Mouse (Mus musculus): ENCODE results near the gene Spata7. TPM values are rescaled to one million over a fixed set of nuclear protein-coding genes. Genes with fewer than 3 reads are reported as not detected.

Spata7 gene
- polyA plus RNA-seq, 1 experiment from 2014 or later: 2.7 TPM

- 97% methylated on average over 6 of the region's 6 CpGs for WGBS
- no peak for ATAC-seq
- Histone ChIP-seq H3K4me2 (replicated peaks; ENCODE audit: low read depth) (no peak overlapping the region), H3K36me3 (ENCODE audit: control insufficient read depth, insufficient read depth) (peaks cover 34% of the 10 kb centered on the region), H3K4me3 (ENCODE audit: low read depth, low read length) (no peak overlapping the region), H3K9me3 (ENCODE audit: control insufficient read depth) (no peaks in the 10 kb centered on the region), H3K27me3 (replicated peaks; ENCODE audit: control insufficient read depth, insufficient read depth, low read length) (no peaks in the 10 kb centered on the region), H3K9ac (ENCODE audit: low read depth, low read length) (no peak overlapping the region), H3K27ac (ENCODE audit: low read depth, low read length) (no peak overlapping the region), H3K4me1 (replicated peaks; ENCODE audit: control insufficient read depth, insufficient read depth, low read length) (no peaks in the 10 kb centered on the region)
- TF ChIP-seq CTCF (IDR thresholded peaks at IDR 0.05; ENCODE audit: low read depth): no peak
Measured at GRCm38 (mm10) chr12:98676861-98677260, 48.9 kb downstream of the Spata7 start.

GRCm38 (mm10) chr12:98677336-98677735 is 49.4 kb downstream of the Spata7 start:
- no peaks in the 10 kb centered on the region for H3K27me3 ChIP-seq (replicated peaks; ENCODE audit: control insufficient read depth, insufficient read depth, low read length)

GRCm38 (mm10) chr12:98679906-98680305 is 51.9 kb downstream of the Spata7 start:
- WGBS: 86% methylated on average over 15 of the region's 15 CpGs
- TF ChIP-seq CTCF (IDR thresholded peaks at IDR 0.05; ENCODE audit: low read depth): no peak
- Histone ChIP-seq H3K9ac (ENCODE audit: low read depth, low read length) (no peak overlapping the region), H3K36me3 (ENCODE audit: control insufficient read depth, insufficient read depth) (peaks cover 42% of the 10 kb centered on the region), H3K27ac (ENCODE audit: low read depth, low read length) (no peak overlapping the region), H3K27me3 (replicated peaks; ENCODE audit: control insufficient read depth, insufficient read depth, low read length) (no peaks in the 10 kb centered on the region), H3K9me3 (ENCODE audit: control insufficient read depth) (no peaks in the 10 kb centered on the region), H3K4me2 (replicated peaks; ENCODE audit: low read depth) (no peak overlapping the region), H3K4me1 (replicated peaks; ENCODE audit: control insufficient read depth, insufficient read depth, low read length) (no peaks in the 10 kb centered on the region), H3K4me3 (ENCODE audit: low read depth, low read length) (no peak overlapping the region)
- no peak for ATAC-seq

More at GRCm38 (mm10) chr12:98677336-98677735, 49.4 kb downstream of the Spata7 start:
- TF ChIP-seq CTCF (IDR thresholded peaks at IDR 0.05; ENCODE audit: low read depth): no peak
- Histone ChIP-seq H3K27ac (ENCODE audit: low read depth, low read length) (no peak overlapping the region), H3K4me3 (ENCODE audit: low read depth, low read length) (no peak overlapping the region), H3K4me1 (replicated peaks; ENCODE audit: control insufficient read depth, insufficient read depth, low read length) (no peaks in the 10 kb centered on the region), H3K36me3 (ENCODE audit: control insufficient read depth, insufficient read depth) (peaks cover 39% of the 10 kb centered on the region), H3K9ac (ENCODE audit: low read depth, low read length) (no peak overlapping the region), H3K9me3 (ENCODE audit: control insufficient read depth) (no peaks in the 10 kb centered on the region), H3K4me2 (replicated peaks; ENCODE audit: low read depth) (no peak overlapping the region)
- 50% methylated on average over 14 of the region's 14 CpGs for WGBS
- no peak for ATAC-seq

GRCm38 (mm10) chr12:98682196-98682595 is 54.2 kb downstream of the Spata7 start:
- no peak for TF ChIP-seq CTCF (IDR thresholded peaks at IDR 0.05; ENCODE audit: low read depth)
- Histone ChIP-seq H3K27me3 (replicated peaks; ENCODE audit: control insufficient read depth, insufficient read depth, low read length) (no peaks in the 10 kb centered on the region), H3K36me3 (ENCODE audit: control insufficient read depth, insufficient read depth) (peaks cover 50% of the 10 kb centered on the region), H3K4me1 (replicated peaks; ENCODE audit: control insufficient read depth, insufficient read depth, low read length) (no peaks in the 10 kb centered on the region), H3K9me3 (ENCODE audit: control insufficient read depth) (no peaks in the 10 kb centered on the region), H3K27ac (ENCODE audit: low read depth, low read length) (no peak overlapping the region), H3K4me3 (ENCODE audit: low read depth, low read length) (no peak overlapping the region), H3K4me2 (replicated peaks; ENCODE audit: low read depth) (no peak overlapping the region), H3K9ac (ENCODE audit: low read depth, low read length) (no peak overlapping the region)
- 75% methylated on average over 15 of the region's 15 CpGs for WGBS
- ATAC-seq: no peak

GRCm38 (mm10) chr12:98683171-98683570 is 55.2 kb downstream of the Spata7 start:
- ATAC-seq: no peak
- Histone ChIP-seq H3K36me3 (ENCODE audit: control insufficient read depth, insufficient read depth) (peaks cover 59% of the 10 kb centered on the region), H3K9me3 (ENCODE audit: control insufficient read depth) (no peaks in the 10 kb centered on the region), H3K4me3 (ENCODE audit: low read depth, low read length) (no peak overlapping the region), H3K9ac (ENCODE audit: low read depth, low read length) (no peak overlapping the region), H3K27me3 (replicated peaks; ENCODE audit: control insufficient read depth, insufficient read depth, low read length) (no peaks in the 10 kb centered on the region), H3K27ac (ENCODE audit: low read depth, low read length) (no peak overlapping the region), H3K4me1 (replicated peaks; ENCODE audit: control insufficient read depth, insufficient read depth, low read length) (no peaks in the 10 kb centered on the region), H3K4me2 (replicated peaks; ENCODE audit: low read depth) (no peak overlapping the region)
- no peak for TF ChIP-seq CTCF (IDR thresholded peaks at IDR 0.05; ENCODE audit: low read depth)
- WGBS: 75% methylated on average over 11 of the region's 11 CpGs

- no peak for TF ChIP-seq CTCF (IDR thresholded peaks at IDR 0.05; ENCODE audit: low read depth)
- no peak for ATAC-seq
- H3K36me3 ChIP-seq (ENCODE audit: control insufficient read depth, insufficient read depth): peaks cover 58% of the 10 kb centered on the region
Measured at GRCm38 (mm10) chr12:98683574-98683973, 55.6 kb downstream of the Spata7 start.

GRCm38 (mm10) chr12:98690230-98690629 is 62.3 kb downstream of the Spata7 start:
- no peak overlapping the region for H3K4me3 ChIP-seq (ENCODE audit: low read depth, low read length)
- TF ChIP-seq CTCF (IDR thresholded peaks at IDR 0.05; ENCODE audit: low read depth): no peak
- no peak overlapping the region for H3K27ac ChIP-seq (ENCODE audit: low read depth, low read length)
- H3K27me3 ChIP-seq (replicated peaks; ENCODE audit: control insufficient read depth, insufficient read depth, low read length): no peaks in the 10 kb centered on the region
- peaks cover 56% of the 10 kb centered on the region for H3K36me3 ChIP-seq (ENCODE audit: control insufficient read depth, insufficient read depth)
- H3K9ac ChIP-seq (ENCODE audit: low read depth, low read length): no peak overlapping the region
- no peak overlapping the region for H3K4me2 ChIP-seq (replicated peaks; ENCODE audit: low read depth)
- H3K4me1 ChIP-seq (replicated peaks; ENCODE audit: control insufficient read depth, insufficient read depth, low read length): no peaks in the 10 kb centered on the region
- H3K9me3 ChIP-seq (ENCODE audit: control insufficient read depth): no peaks in the 10 kb centered on the region
- ATAC-seq: no peak
- 85% methylated on average over 8 of the region's 8 CpGs for WGBS

More at GRCm38 (mm10) chr12:98683574-98683973, 55.6 kb downstream of the Spata7 start:
- Histone ChIP-seq H3K4me2 (replicated peaks; ENCODE audit: low read depth) (no peak overlapping the region), H3K4me1 (replicated peaks; ENCODE audit: control insufficient read depth, insufficient read depth, low read length) (no peaks in the 10 kb centered on the region), H3K27me3 (replicated peaks; ENCODE audit: control insufficient read depth, insufficient read depth, low read length) (no peaks in the 10 kb centered on the region), H3K9me3 (ENCODE audit: control insufficient read depth) (no peaks in the 10 kb centered on the region), H3K27ac (ENCODE audit: low read depth, low read length) (no peak overlapping the region), H3K9ac (ENCODE audit: low read depth, low read length) (no peak overlapping the region), H3K4me3 (ENCODE audit: low read depth, low read length) (no peak overlapping the region)
- whole genome bisulfite sequencing: 54% methylated on average over 6 of the region's 6 CpGs
